Mouse (Mus musculus): ENCODE results near the gene Arhgap20.
A peak's percentile ranks its signal among the peaks of the same experiment; 100 is the strongest.

The Arhgap20 gene

DNA sequence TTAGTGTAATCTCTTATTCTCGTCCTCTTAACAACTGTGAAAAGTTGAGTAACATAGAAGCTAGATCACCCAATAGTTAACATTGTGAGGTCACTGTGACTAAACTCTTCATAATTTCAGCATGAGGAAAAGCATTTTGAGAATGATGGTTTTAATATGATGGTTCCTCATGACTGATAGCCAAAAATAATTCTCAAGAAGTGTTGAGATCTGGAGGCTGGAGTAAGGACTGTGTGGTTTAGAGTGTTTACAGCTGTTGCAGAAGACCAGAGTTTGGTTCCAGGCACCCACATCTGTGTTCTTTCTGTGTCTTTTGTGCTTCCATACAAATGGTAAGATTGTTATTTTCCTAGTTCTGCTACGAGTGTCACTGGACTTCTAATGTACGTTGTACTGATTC, 42.1 kb downstream of the Arhgap20 start:
- DNase-seq = no peak

DNA sequence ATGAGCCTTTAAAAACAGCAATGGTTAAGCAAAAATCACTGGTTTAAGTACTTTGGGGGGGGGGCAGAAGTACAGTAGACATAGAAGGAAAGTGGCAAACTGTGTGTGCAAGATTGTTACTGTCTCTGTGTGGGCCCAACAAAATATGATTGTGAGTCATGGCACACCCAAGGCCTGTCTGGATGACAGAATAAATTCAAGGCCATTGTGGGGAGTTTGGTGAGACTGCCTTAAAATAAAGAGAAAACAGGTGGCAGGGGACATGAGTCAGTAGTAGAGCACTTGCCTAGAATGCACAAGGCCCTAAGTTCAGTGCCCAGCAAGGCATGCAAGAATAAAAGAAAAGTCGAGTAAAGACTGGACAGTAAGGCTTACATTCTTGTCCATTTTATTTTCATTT, 47.8 kb downstream of the Arhgap20 start:
- DNase-seq = no peak

DNA sequence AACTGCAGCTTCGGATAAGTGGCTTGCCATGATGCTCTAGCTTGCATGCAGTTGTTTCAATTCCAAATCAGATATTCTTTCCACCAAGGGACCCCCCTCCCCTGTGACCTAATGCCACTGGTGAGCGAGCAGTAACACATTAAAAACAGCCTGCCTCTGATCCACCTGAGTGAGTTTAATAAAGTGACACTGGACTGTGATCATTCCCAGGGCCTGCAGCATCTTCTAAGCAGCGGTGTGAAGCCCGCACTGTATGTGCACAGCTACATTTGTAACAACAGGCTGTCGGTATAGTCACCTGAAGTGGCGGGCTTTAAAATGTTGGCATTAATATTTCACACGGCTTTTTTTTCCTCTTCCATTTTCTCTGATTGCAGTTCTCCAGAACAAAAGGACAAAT, 59.4 kb downstream of the Arhgap20 start:
- no peak for DNase-seq

DNA sequence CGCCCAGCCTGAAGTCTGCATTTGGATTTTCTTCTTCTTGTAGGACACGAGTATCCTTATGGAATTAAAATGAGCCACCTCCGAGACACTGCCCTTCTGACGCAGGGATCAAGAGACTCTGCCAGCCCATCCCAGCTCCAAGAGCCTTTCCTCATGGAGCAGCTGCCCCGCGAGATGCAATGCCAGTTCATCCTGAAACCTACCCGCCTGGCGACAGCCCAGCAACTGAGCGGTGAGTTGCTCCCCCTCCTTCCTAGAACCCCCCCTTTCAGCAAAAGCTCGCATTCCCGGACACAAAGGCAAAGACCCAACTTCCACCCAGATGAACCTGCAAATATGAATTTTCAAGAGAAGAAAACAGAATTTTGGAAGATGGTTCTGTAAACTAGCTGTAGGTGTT, 66.5 kb downstream of the Arhgap20 start:
- DNase-seq = peak; percentile 8

DNA sequence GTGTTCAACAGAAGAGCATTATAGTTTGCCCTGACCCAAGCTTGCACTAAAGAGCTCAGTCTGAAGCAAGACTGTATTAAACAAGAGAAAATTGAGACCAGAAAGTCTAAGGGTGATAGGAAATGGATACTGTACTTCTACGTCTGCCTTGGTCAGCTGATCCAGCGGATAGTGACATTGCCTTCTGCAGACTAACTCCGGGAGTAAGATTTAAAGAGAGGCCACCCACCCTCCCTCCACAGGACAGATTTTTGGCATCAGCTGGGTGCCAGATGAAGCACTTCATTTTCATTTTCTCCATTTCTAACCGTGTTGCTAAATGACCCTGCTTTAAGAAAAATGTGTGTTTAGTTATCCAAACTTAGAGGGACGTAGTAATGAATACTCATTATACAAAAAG, 67.2 kb downstream of the Arhgap20 start:
- no peak for DNase-seq

DNA sequence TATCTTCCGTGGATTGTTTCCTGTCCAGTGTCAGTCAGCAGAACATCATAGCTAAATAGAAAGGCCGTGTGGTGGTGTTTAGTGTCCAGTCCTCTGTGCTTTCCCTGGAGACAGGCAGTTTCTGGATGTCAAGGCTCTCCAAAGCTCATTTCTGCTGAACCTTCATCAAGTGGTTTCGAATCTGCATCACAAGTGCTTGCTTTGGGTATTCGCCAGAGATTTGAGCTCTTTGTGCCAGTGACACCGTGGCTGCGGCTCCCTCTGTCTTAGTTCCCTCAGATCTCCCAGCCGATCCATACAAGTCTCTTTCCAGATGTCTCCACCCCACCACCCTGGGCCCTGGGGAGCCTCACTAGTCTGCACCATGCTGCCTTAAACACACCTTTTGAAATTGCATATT, 72.6 kb downstream of the Arhgap20 start:
- DNase-seq = no peak

DNA sequence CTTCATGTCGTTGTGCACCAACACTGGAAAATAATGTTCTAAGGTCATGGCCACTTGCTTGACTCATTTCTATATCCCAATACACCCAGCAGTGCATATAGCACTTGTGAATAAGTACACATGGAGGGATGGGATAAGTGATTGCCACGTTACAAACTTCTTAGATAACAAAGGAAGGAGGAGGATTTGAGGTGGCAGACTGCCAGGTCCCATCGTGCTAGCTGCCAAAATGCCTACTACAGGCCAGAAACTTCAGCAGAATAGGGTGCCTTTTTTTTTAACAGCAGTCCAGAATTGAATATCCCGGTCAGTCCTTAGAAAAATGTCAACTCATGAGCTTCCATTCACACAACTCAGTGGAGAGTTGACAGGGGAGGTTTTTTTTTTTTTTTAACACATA, 78.1 kb downstream of the Arhgap20 start:
- DNase-seq = no peak

DNA sequence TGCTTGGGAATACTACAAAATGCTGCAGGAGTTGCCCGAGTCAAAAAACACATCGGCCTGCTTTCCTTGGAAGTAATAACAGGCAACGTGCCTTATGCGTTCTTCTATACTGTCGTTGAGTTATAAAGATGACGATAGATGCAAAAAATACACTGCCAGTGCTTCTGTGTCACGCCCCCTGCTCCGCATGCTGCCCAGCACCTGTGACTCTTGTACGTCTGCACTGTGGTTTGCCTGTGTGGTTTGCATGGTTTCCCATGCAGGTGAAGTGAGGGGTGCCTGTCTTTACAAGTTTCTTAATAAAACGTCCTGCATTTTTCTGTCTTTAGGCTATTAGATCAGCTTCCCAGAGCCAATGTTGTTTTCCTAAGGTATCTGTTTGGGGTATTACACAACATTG, 80.7 kb downstream of the Arhgap20 start:
- no peak for DNase-seq

DNA sequence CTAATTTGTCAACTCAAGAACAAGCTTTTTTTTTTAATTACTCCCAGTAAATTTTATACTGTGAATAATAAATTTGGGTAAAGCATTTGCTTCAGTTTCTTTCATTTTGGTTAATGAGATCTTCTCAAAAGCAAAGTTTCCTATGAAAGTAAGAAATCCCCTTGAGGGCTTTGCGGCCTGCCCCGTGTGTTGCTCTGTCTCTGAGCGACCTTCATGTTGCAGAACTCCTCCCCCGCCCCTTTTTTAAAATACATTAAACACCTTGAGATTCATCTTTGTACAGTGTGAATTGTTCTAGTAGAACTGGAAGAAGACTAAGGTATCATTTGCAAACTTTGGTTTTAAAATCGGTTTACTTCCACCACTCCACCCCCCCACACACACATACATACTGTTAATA, 88.6 kb downstream of the Arhgap20 start:
- DNase-seq = no peak

DNA sequence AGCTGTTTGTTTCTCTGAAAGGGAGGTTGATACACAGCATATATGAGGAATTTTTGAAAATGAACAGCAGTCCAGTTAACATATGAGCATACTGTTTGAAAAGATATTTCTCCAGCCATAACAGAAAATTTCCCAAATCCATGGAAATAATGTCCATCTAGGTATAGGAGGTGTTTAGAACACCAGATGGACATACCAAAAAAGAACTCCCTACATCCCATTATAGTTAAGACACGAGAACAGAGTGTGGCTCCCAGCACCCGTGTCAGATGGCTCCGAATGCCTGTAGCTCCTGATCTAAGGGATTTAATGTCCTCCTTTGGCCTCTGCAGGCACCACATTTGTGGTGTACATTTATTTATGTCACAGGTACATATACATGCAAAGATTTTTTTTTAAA, 99.1 kb downstream of the Arhgap20 start:
- no peak for DNase-seq

DNA sequence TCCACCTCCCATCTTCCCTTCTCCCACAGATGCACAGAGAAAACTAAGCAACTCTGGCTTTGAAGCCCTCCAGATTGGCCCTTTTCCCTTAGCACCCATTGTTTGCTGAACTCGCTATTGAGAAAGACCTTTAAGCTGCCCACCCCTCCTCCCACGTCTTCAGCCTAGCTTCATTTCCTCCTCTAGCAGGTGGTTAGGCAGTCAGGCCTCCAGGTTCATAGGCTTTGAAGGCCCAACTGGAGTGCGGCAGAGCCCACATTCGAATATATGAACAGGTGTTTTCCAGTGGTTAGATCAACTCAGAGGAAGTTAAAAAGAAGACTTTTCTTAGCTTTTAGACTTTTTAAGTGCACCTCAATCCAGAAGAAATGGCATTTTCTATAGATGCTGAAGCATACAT, 101.5 kb downstream of the Arhgap20 start:
- no peak for DNase-seq

DNA sequence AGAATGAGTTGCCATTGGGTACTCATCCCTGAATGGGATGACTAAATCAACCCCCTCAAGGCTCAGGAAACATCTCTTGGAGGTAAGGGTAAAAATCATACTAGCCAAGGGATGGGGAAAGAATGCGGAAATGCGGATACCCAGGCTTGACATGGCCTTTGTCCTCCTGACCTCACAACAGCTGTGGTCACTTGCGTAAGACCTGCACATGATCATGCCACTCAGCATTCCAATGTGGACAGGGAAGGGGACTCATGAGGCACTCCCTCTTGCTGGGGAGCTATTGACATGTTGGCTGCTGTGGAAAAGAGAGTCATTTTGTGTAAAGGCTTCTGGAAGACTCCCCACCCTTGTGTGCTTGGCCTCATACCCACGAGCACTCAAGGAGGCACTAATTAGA, 103.9 kb downstream of the Arhgap20 start:
- no peak for DNase-seq

DNA sequence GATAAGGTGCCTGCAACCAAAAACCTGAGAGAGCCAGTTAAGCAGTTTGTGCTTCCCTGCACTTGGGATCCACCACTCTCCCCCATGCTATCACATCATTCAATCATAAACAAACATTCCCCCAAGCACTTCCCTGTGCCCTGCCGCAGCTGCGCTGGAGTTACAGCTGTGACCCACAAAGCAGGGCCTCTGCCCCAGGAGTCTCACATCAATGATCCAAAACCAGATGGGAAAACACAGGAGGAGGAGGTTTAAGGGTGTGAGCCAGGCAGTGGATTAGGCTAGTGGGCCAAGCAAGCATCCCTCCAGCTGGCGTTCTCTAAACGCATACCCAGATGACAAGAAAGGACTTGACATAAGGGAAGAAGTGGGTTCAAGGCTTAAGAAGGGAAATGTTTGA, 109.2 kb downstream of the Arhgap20 start:
- DNase-seq = no peak

DNA sequence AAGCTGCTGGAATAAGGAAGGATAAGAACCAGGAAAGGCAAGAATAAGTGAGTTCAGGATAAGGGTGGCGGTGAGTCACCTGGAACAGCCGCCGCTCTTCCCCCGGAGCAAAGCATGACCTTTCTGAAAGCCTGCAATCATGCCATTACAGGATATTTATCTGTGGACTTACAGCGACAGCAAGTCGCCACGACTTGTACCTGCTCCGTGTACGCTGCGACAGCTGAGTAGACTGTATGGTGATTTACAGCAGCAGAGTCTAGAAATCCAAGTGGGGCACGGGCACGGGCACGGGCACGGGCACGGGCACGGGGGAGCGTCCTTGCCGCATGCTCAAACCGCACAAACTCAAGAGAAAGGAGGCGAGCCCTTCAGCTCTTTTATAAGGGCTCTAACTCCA, 110.4 kb downstream of the Arhgap20 start:
- DNase-seq = no peak

DNA sequence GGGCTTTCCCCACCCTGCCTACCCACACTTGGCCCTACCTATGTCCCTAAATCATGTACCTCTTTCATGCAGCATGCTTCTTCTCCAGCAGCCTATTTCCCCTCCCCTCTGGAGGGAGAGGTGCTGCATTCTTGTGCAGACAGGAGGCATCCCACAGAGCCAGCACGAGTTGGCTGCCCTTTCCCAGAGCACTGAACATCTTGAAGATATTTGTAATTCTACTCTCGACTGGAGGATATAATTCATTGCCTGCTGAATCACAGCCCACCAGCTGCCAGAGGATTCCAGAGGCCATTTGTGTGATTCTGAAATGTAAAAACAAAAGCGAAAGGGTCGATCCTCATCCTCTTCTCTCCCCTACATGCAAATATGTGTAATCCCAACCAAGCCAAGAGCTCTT, 116.2 kb downstream of the Arhgap20 start:
- no peak for DNase-seq

DNA sequence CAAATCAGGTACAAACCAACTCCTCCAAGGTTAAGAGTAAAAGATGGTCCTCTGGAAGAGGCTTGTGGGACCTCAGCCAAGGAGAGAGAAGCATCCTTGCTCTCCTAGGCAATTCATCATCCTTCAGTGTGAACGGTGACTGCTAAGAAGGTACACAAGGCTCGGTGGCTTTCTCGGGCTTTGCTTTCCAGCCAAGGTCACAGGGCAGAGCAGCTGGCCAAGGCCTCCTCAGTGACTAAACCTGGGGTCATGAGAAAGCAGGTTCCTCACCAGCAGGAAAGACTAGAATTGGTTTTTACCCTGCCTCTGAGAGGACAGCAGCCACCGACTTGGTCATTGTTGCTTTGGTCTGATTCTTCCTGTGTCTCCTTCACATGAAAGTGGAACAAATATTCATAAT, 116.7 kb downstream of the Arhgap20 start:
- DNase-seq = no peak

DNA sequence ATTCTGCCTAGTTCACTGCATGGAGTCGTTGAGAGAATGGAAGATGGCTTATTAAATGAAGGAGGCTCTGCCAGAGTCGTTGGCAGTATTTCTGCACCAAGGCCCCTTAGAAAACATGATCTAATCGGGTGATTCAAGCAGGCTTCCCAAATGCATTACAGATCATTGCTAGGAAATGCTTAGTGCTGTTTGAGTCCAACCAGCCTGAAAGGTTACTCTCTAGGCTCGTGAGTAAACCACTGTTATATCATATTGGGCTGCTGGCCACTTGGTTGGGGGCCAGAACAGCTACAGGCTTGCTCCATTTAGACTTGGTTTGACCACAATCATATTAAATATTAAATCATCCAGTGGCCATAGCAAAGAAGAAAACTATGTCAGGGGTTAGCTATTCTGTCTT, 118.2 kb downstream of the Arhgap20 start:
- no peak for DNase-seq

DNA sequence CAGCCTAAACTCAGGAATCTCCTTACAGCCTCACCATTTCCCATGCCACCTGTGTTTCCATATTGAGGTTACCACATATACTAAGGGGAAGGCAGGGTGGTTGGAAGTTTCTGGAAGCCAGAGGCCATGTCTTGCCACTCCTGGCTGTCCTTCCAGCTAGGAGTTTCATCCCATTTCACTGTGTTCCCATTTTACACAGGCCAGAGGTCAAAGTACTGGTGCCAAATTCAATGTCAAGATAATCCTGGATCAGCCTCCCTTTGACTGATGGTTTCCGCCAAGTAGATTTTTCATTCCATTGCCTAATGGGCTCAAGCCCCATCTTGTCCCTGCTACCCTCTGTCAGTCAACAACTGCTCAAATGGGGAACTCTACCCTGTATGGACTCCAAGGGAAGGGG, 127.8 kb downstream of the Arhgap20 start:
- no peak for DNase-seq
